Mouse (Mus musculus) CH12.LX (cell line): ENCODE measurements around the gene Gm20521. TPM values are rescaled to one million over a fixed set of nuclear protein-coding genes. Genes with fewer than 3 reads are reported as not detected.

ENCODE experiments used
- DNase-seq: peaks from one replicate; pipeline ENCODE4 v3.0.0-alpha.2; 2013; ENCODE audit errors: extremely low read depth
- H3K27ac ChIP-seq: 2 replicates; pipeline ENCODE4 v1.5.1; 2012; ENCODE audit warnings: low read depth, mild to moderate bottlenecking, control low read depth, moderate library complexity; ENCODE audit not compliant: insufficient read depth
- H3K27me3 ChIP-seq: replicated peaks from 2 replicates; pipeline ENCODE3; 2012; ENCODE audit warnings: inconsistent platforms
- H3K36me3 ChIP-seq, 2 experiments: replicated peaks in 1 of 2; 2 replicates each; pipeline versions ENCODE3 to v1.6.1; 2012; ENCODE audit warnings: inconsistent platforms in 1 of 2, low read length in 1 of 2, mild to moderate bottlenecking in 1 of 2, mixed read lengths in 1 of 2, moderate library complexity in 1 of 2; ENCODE audit not compliant: control insufficient read depth in 1 of 2, insufficient read depth in 1 of 2
- H3K4me1 ChIP-seq, 2 experiments: 2 replicates each; pipeline ENCODE4 v1.6.1; 2012; ENCODE audit warnings: inconsistent platforms in 1 of 2, moderate library complexity in 1 of 2; ENCODE audit not compliant: insufficient read depth in 2 of 2, control insufficient read depth in 1 of 2
- H3K4me2 ChIP-seq: 2 replicates; pipeline ENCODE4 v1.6.1; 2012; ENCODE audit warnings: low read depth, mild to moderate bottlenecking, control low read depth; ENCODE audit not compliant: poor library complexity, insufficient read depth, severe bottlenecking
- H3K4me3 ChIP-seq, 3 experiments: fragments of 150-350 bp in 1 of 3; sonication (generic) in 1 of 3; replicated peaks in 1 of 3; 2 replicates each; pipeline versions ENCODE3 to v1.5.1; 2011 to 2012; ENCODE audit warnings: low read depth in 2 of 3, low read length in 2 of 3, mild to moderate bottlenecking in 2 of 3, moderate library complexity in 2 of 3, control low read depth in 1 of 3, improper control_type of control experiment in 1 of 3, inconsistent platforms in 1 of 3, mixed read lengths in 1 of 3; ENCODE audit not compliant: poor library complexity in 1 of 3
- H3K79me2 ChIP-seq: replicated peaks from 2 replicates; pipeline ENCODE4 v1.6.1; 2012; ENCODE audit warnings: mild to moderate bottlenecking, moderate library complexity; ENCODE audit not compliant: control insufficient read depth, poor library complexity, insufficient read depth, severe bottlenecking; ENCODE audit errors: extremely low read depth
- H3K9ac ChIP-seq: 2 replicates; pipeline ENCODE4 v1.6.1; 2012; ENCODE audit warnings: low read depth, mild to moderate bottlenecking, control low read depth, moderate library complexity; ENCODE audit not compliant: insufficient read depth
- H3K9me3 ChIP-seq: replicated peaks from 2 replicates; pipeline ENCODE3; 2012; ENCODE audit warnings: low read length, inconsistent platforms, mixed read lengths
- CHD2 ChIP-seq: IDR thresholded peaks from 2 replicates; pipeline ENCODE4 v1.6.1; 2011; ENCODE audit warnings: low read length, improper control_type of control experiment
- CTCF ChIP-seq, 2 experiments: IDR thresholded peaks in 1 of 2; conservative IDR thresholded peaks in 1 of 2; 2 replicates each; pipeline ENCODE4 v1.5.1; 2011 to 2012; ENCODE audit warnings: low read depth in 2 of 2, low read length in 2 of 2, improper control_type of control experiment in 1 of 2, inconsistent platforms in 1 of 2, mild to moderate bottlenecking in 1 of 2, moderate library complexity in 1 of 2
- E2F4 ChIP-seq: IDR thresholded peaks from 2 replicates; pipeline ENCODE4 v1.6.1; 2011; ENCODE audit warnings: low read depth, low read length, improper control_type of control experiment; ENCODE audit not compliant: insufficient replicate concordance
- ELF1 ChIP-seq: IDR thresholded peaks from 2 replicates; pipeline ENCODE4 v1.6.1; 2014; ENCODE audit warnings: low read depth, mild to moderate bottlenecking, inconsistent platforms, low read length, improper control_type of control experiment
- GABPA ChIP-seq: IDR thresholded peaks from 2 replicates; pipeline ENCODE4 v1.6.1; 2012; ENCODE audit warnings: low read depth, low read length, improper control_type of control experiment, inconsistent platforms; ENCODE audit not compliant: insufficient replicate concordance
- IRF4 ChIP-seq: IDR thresholded peaks from 2 replicates; pipeline ENCODE4 v1.6.1; 2014; ENCODE audit warnings: low read depth, mild to moderate bottlenecking, inconsistent platforms, low read length, improper control_type of control experiment
- MAFK ChIP-seq: IDR thresholded peaks from 2 replicates; pipeline ENCODE4 v1.6.1; 2011; ENCODE audit warnings: low read length, improper control_type of control experiment; ENCODE audit not compliant: insufficient replicate concordance
- MEF2A ChIP-seq: IDR thresholded peaks from 2 replicates; pipeline ENCODE4 v1.6.1; 2014; ENCODE audit warnings: low read depth, mild to moderate bottlenecking, inconsistent platforms, low read length, improper control_type of control experiment, borderline replicate concordance
- MXI1 ChIP-seq: IDR thresholded peaks from 2 replicates; pipeline ENCODE4 v1.6.1; 2011; ENCODE audit warnings: mild to moderate bottlenecking, low read depth, low read length, improper control_type of control experiment
- MYC ChIP-seq: IDR thresholded peaks from 2 replicates; pipeline ENCODE4 v1.6.1; 2011; ENCODE audit warnings: low read depth, mild to moderate bottlenecking, improper control_type of control experiment, low read length
- NELFE ChIP-seq: IDR thresholded peaks from 2 replicates; pipeline ENCODE4 v1.6.1; 2011; ENCODE audit warnings: low read depth, low read length, improper control_type of control experiment
- POLR2AphosphoS2 ChIP-seq: IDR thresholded peaks from 2 replicates; pipeline ENCODE4 v1.6.1; 2011; ENCODE audit warnings: low read depth, low read length, improper control_type of control experiment
- RCOR1 ChIP-seq: conservative IDR thresholded peaks from 2 replicates; pipeline ENCODE4 v1.6.1; 2012; ENCODE audit warnings: low read depth, mild to moderate bottlenecking, inconsistent platforms, low read length, improper control_type of control experiment
- SIN3A ChIP-seq: IDR thresholded peaks from 2 replicates; pipeline ENCODE4 v1.6.1; 2012; ENCODE audit warnings: low read length, improper control_type of control experiment, inconsistent platforms
- SMC3 ChIP-seq: IDR thresholded peaks from 2 replicates; pipeline ENCODE4 v1.6.1; 2011; ENCODE audit warnings: low read depth, low read length, improper control_type of control experiment
- TCF12 ChIP-seq: IDR thresholded peaks from 2 replicates; pipeline ENCODE4 v1.6.1; 2014; ENCODE audit warnings: low read depth, mild to moderate bottlenecking, inconsistent platforms, low read length, improper control_type of control experiment
- UBTF ChIP-seq: IDR thresholded peaks from 2 replicates; pipeline ENCODE4 v1.6.1; 2012; ENCODE audit warnings: low read depth, mild to moderate bottlenecking, inconsistent platforms, low read length, improper control_type of control experiment, moderate library complexity
- USF1 ChIP-seq: IDR thresholded peaks from 2 replicates; pipeline ENCODE4 v1.6.1; 2014; ENCODE audit warnings: low read depth, mild to moderate bottlenecking, inconsistent platforms, low read length, improper control_type of control experiment
- USF2 ChIP-seq: conservative IDR thresholded peaks from 2 replicates; pipeline ENCODE4 v1.6.1; 2011; ENCODE audit warnings: low read depth, low read length, improper control_type of control experiment
- ZKSCAN1 ChIP-seq: IDR thresholded peaks from 2 replicates; pipeline ENCODE4 v1.6.1; 2012; ENCODE audit warnings: low read depth, inconsistent platforms, low read length, improper control_type of control experiment, borderline replicate concordance
- ZMIZ1 ChIP-seq: IDR thresholded peaks from 2 replicates; pipeline ENCODE4 v1.6.1; 2012; ENCODE audit warnings: low read depth, mild to moderate bottlenecking, inconsistent platforms, low read length, improper control_type of control experiment
- dilution Hi-C: fragments of 300-500 bp; cut with MboI; formaldehyde crosslinking; loops from 2 replicates; pipeline ENCODE4 v1.14.3; 2020; ENCODE audit warnings: low sequenced_read_pairs; ENCODE audit not compliant: extremely low pct_unique_long_range_greater_than_20kb, extremely low pct_ligation_motif_present
- in situ Hi-C: fragments of 300-500 bp; cut with MboI; formaldehyde crosslinking; loops from 3 replicates; pipeline ENCODE4 v1.14.3; 2019; ENCODE audit warnings: low sequenced_read_pairs, low pct_ligation_motif_present, low pct_unique_long_range_greater_than_20kb, mixed read lengths
- polyA plus RNA-seq: library from polyadenylated mRNA; unstranded; fragments of >175 nt; gene quantifications from 2 replicates; pipeline ENCODE4 v1.2.1, GENCODE M21; 2012; ENCODE audit warnings: low read depth; ENCODE audit not compliant: insufficient read length
- total RNA-seq, 2 experiments: library from RNA; depleted of rRNA; stranded (reverse); fragments of 300-350 nt in 1 of 2; fragments of >200 nt in 1 of 2; gene quantifications; 2 replicates each; pipeline ENCODE4 v1.2.3; 2012 to 2014

Gene Gm20521
- total and polyA plus RNA-seq, 3 experiments: not detected

- Histone ChIP-seq H3K4me2 (no peak overlapping the region), H3K4me3 (no peak overlapping the region), H3K9me3 (no peaks in the 10 kb centered on the region), H3K36me3 (peaks cover 26 to 40% of the 10 kb centered on the region in 2 experiments), H3K4me1 (peaks cover 0 to 33% of the 10 kb centered on the region in 2 experiments; a peak in 2 of 4 replicates), H3K27ac (no peak overlapping the region), H3K79me2 (peaks cover 11% of the 10 kb centered on the region), H3K9ac (no peak overlapping the region), H3K27me3 (no peaks in the 10 kb centered on the region)
- TF ChIP-seq CTCF (conservative IDR thresholded peaks at IDR 0.05 in 1 of 2, IDR thresholded peaks at IDR 0.05 in 1 of 2; ENCODE audit: low read depth in 2 of 2, low read length in 2 of 2): peak in 1 of 2 experiments; percentile 81; a peak in 2 of 4 replicates
- no peak for TF ChIP-seq SMC3
- dilution Hi-C loops: no loop called here
- in situ Hi-C loops: loop anchor here (5.0 kb wide), 2 partner anchors 37 to 112 kb away; partner anchors contain the start of gene Cmtm5
- DNase-seq: peak; percentile 82
Measured at GRCm38 (mm10) chr14:54900383-54900782, 17.1 kb downstream of the Gm20521 start.

GRCm38 (mm10) chr14:54903641-54904040 lies 20.4 kb downstream of the Gm20521 start:
- Histone ChIP-seq H3K9ac (no peak overlapping the region), H3K79me2 (no peaks in the 10 kb centered on the region), H3K27me3 (peaks cover 2% of the 10 kb centered on the region), H3K36me3 (peaks cover 0 to 9% of the 10 kb centered on the region in 2 experiments), H3K27ac (no peak overlapping the region), H3K4me3 (no peak overlapping the region), H3K4me2 (no peak overlapping the region), H3K9me3 (no peaks in the 10 kb centered on the region), H3K4me1 (peaks cover 0 to 10% of the 10 kb centered on the region in 2 experiments; a peak in 2 of 4 replicates)
- in situ Hi-C loops (loop anchor here (5.0 kb wide), 2 partner anchors 34 to 109 kb away; partner anchors contain the start of gene Cmtm5), dilution Hi-C loops (no loop called here)
- DNase-seq: no peak
- TF ChIP-seq ELF1 (no peak), USF2 (no peak), MEF2A (no peak), E2F4 (no peak), ZKSCAN1 (no peak), USF1 (no peak), GABPA (no peak), SIN3A (no peak), NELFE (no peak), MXI1 (no peak), POLR2AphosphoS2 (no peak), CHD2 (no peak), TCF12 (no peak), ZMIZ1 (no peak), RCOR1 (no peak), MAFK (no peak), MYC (no peak), SMC3 (no peak), IRF4 (no peak), UBTF (no peak)
